Mouse (Mus musculus) thymus, adult 18-20 months (tissue): ENCODE measurements around the gene Adgb.

Experiments
- DNase-seq, 2 experiments: peaks; one replicate each; pipeline ENCODE4 v3.0.0; 2022; ENCODE audit warnings: mixed read lengths in 2 of 2

Gene Adgb

GRCm38 (mm10) chr10:10343930-10344329 is 128.2 kb downstream of the Adgb start:
- no peak for DNase-seq

DNA sequence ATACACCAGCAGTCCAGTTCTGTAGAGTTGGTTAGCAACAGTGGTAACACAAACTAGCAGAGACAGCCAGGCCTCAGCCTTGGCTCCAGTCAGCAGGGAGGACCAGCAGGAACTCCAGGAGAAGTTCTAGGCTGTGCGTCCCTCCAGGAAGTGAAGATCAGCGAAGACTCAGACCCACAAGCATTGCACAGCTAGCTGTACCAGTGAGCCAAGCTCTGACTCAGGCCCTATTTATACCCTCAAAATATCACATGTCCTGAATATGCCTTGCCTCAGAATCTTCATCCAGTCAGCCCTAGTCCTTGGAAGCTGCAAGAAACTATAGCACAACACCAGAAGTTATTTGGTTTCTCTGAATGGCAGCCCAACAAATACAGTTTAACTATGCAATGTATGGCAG is 146.6 kb downstream of the Adgb start:
- DNase-seq, result no peak

DNA sequence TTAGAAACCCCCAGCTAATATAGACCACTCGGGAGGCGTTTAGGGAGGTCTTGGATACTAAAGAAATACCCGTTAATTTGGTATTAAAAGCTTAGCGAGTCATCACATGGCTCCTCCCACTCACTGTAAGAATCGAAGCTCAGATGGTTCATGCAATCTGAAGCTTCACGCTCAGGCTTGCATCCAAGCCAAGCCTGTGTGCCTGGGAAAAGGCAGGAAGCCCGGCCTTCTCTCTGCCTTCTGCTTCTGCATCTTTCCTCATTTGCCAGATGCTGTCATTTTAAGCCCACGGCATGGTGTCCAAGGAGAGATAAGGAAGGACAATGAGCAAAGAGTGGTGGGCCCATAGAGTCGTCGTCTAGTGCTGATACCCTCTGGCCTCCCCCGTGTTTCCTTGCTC is 149.2 kb downstream of the Adgb start:
- DNase-seq, result no peak

DNA sequence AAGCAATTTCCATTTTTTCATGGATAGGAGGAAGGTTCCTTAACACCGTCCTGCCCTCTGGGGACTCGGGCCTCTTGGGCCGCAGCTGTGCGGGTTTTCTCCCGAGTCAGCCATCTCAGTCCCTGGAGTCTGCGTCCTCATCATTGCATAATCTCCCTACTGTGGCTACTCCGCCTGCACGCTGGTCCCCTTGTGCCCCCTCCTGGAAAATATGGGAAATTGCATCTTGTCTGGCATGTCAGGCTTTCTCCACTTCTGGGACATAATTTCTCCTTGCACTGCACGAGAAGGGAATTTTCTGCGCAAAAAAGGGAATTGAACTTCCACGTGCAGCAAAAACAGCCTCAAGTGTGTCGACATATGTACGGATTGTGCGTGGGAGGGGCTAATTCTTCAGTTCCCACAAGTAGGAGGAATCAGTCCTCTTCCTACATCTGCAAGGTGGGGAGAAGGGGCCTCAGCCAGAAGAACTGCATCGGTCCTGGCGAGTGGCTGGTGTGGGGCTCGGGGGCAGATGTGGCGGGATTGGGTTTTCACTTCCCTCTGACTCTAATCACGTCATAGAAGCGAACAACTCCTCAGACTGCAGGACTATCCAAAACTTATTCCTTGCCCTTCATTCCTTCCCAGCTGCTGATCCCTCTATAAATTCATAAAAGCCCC is 150.9 kb downstream of the Adgb start:
- peak in 1 of 2 experiments; percentile 14 for DNase-seq

DNA sequence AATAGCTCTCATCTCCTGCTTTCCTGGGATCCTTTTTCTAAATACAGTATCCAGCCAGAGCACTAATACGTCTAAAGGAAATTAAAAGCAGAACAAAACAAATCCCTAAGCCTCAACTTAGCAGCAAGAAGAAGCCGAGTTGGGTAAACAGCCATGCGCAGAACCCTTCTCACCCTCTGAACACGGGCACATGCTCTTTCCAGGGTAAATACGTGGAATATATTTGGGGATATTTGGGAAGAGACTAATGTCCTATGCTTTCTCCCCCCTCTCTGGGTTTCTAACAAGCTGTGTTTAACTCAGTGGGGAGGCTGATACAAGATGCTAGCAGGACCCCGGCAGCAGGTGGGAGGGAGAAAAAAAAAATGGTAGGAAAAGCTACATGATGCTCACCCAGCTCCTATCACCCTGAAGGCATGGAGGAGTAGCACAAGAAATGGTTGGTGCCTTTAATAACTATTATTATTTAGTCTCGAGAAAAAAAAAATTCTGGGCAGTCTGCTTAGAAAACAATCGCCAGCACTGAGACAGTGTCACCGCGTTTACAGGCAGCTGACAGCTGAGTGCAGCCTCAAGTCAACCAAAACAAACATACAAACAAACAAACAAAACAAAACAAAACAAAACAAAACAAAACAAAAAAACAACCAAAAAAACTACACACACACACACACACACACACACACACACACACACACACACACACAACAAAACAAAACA is 151.6 kb downstream of the Adgb start:
- no peak for DNase-seq

DNA sequence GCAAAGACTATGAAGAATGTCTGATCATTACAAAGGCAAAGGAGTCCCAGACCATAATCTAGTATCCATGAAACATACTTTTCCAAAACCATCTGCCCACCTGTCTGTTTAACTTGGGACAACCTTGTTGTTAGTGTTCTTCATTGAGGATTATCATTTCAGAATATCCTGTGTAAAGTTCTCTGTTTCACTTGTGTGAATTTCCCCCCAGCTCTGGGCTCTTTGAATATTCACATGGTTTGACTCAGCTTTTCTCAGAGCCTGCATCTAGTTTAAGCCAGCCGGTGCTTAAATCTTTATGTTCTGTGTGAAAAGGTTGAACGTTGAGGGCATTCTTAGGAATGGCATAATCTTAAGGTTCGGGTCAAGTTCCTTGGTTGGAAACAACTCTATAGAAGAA is 154.0 kb downstream of the Adgb start:
- no peak for DNase-seq

DNA sequence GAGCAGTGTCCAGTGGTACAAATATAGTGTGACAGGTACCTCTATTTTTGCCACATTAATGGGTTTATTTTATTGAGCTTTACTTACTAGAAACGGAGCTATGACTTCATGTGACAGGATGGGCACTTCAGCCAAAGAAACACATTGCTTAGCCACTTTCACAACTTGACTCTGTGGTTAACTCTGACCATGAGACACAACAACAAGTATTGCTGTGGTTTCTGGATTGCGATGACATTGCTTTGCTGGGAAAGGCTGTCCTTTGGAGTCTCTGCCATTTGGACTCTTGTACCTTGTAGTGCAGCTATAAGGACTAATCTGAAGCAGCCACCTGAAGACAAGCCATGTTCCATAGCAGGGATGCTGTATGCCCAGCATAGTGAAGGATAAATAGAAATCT is 156.5 kb downstream of the Adgb start:
- DNase-seq, result no peak

GRCm38 (mm10) chr10:10314521-10314920 is 157.6 kb downstream of the Adgb start:
- no peak for DNase-seq

- DNase-seq, result no peak
Observed at GRCm38 (mm10) chr10:10309877-10310426, 162.2 kb downstream of the Adgb start.

- DNase-seq, result no peak
Observed at GRCm38 (mm10) chr10:10309056-10309455, 163.1 kb downstream of the Adgb start.

DNA sequence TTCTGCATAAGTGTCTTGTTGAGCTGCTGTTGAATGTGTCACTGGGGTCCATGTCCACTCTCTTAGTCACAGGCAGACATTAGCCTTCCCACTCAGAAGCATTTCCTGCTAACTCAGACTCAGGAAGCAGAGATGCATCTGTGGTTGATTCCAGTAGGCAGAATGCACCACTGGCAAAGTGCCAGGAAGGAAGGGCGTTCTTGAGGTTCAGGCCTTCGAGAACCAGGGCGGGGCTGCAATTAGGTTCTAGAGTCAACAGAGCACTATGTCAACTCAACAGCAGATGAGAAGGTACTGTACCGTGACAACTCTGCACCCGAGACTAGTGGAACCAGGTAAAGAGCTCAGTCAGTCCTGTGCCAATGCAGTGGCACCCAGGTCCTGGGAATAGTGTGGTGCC is 164.7 kb downstream of the Adgb start:
- no peak for DNase-seq

DNA sequence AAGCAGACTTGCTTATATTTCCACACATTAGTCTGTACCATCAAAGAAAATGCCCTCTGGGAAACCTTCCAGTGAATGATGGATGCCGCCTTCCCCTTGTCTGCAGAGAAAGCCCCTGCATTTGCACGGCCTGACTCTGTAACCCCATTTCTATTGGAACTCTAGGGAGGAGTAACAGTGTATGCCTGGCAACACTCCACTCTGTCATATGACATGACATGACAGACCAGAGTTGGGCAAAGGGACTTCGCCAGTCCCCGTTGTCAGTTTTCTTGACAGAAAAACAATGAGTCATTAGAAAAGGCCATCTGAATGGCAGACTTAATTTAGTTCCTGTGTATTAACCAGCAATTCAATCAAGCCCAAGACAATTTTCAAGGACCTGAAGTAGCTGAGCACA is 167.8 kb downstream of the Adgb start:
- no peak for DNase-seq

GRCm38 (mm10) chr10:10301692-10302091 is 170.4 kb downstream of the Adgb start:
- no peak for DNase-seq

DNA sequence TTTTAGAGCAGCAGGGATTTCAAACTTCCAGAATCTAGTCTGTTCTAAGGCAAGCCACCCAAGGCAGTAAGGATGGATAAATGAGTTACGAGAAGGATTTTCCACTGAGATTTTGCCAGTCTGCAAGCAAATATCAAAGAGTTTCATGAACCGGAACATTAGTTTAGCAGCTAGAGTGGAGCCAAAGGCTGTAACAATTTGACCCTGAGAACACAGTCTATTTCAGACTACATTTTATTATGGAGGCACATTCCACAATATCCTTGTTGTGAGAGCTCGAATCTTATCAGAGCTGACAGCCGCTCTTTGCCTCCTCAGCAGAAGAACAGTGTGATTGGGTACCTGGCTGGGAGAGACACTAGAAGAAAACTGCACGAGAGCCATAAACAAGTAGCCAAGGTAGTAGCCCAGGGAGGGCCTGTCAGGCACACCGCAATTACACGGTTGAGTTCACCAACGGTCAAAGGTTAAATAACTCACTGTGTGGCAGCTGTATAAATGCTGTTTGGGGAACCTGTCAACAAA is 171.1 kb downstream of the Adgb start:
- DNase-seq, result no peak

- DNase-seq, result no peak
Observed at GRCm38 (mm10) chr10:10299987-10300386, 172.1 kb downstream of the Adgb start.

- DNase-seq, result no peak
Observed at GRCm38 (mm10) chr10:10287221-10287867, 184.8 kb downstream of the Adgb start.
